Comparison of ENCODE assay signal across 27 mouse cellular contexts in genomic region chr13:105227126-105227525, GRCm38 (mm10).
"Had no signal": no experiment of that assay in that cellular context is flagged by ENCODE, and none has a peak within 500 bp of the region (broad histone marks: within the 10 kb centered on the region; RNA-seq: fewer than 3 reads in every experiment).

No protein-coding gene starts in this region.

- H3K9ac ChIP-seq: heart, embryonic 13.5 days; heart, embryonic 15.5 days; hindbrain, embryonic 13.5 days; hindbrain, embryonic 15.5 days; kidney, embryonic 15.5 days; limb, embryonic 13.5 days; liver, embryonic 13.5 days; liver, embryonic 15.5 days; liver, postnatal 0 days had no signal

- H3K27ac ChIP-seq: heart, adult 2 months; heart, embryonic 13.5 days; heart, embryonic 15.5 days; hindbrain, embryonic 13.5 days; hindbrain, embryonic 15.5 days; hindbrain, postnatal 0 days; kidney, embryonic 15.5 days; kidney, postnatal 0 days; limb, embryonic 13.5 days; liver, embryonic 13.5 days; liver, embryonic 15.5 days had no signal

- ATAC-seq: hindbrain, postnatal 0 days; intestine, embryonic 16.5 days; liver, postnatal 0 days had no signal

- H3K9me3 ChIP-seq: heart, embryonic 13.5 days; heart, embryonic 15.5 days; hindbrain, embryonic 13.5 days; hindbrain, embryonic 15.5 days; kidney, embryonic 15.5 days; limb, embryonic 13.5 days; liver, embryonic 13.5 days; liver, embryonic 15.5 days had no signal

- DNase-seq: gastrocnemius, postnatal 14 days; gastrocnemius, postnatal 36 days; heart, adult 11 months; heart, adult 2 months; heart, postnatal 14 days; heart, postnatal 36 days; kidney, adult 11 months; kidney, adult 2 months; kidney, adult 9 months; kidney, postnatal 14 days; kidney, postnatal 36 days; layer of hippocampus, postnatal 36 days; liver; liver, embryonic 13.5 days; liver, postnatal 0 days had no signal

- H3K4me1 ChIP-seq: heart, embryonic 13.5 days; hindbrain, embryonic 15.5 days; kidney, embryonic 15.5 days; liver, embryonic 13.5 days; liver, embryonic 15.5 days had no signal

- H3K36me3 ChIP-seq: heart, embryonic 13.5 days; heart, embryonic 15.5 days; hindbrain, embryonic 13.5 days; hindbrain, embryonic 15.5 days; kidney, embryonic 15.5 days; limb, embryonic 13.5 days; liver, embryonic 13.5 days; liver, embryonic 15.5 days had no signal

- H3K4me3 ChIP-seq: heart, adult 2 months; heart, embryonic 13.5 days; heart, embryonic 15.5 days; hindbrain, embryonic 13.5 days; hindbrain, embryonic 15.5 days; kidney, embryonic 15.5 days; limb, embryonic 13.5 days; liver, embryonic 13.5 days; liver, embryonic 15.5 days had no signal

- H3K27me3 ChIP-seq: heart, embryonic 13.5 days; heart, embryonic 15.5 days; hindbrain, embryonic 13.5 days; hindbrain, embryonic 15.5 days; kidney, embryonic 15.5 days; limb, embryonic 13.5 days; liver, embryonic 13.5 days; liver, embryonic 15.5 days had no signal

- H3K4me2 ChIP-seq: heart, embryonic 11.5 days; heart, embryonic 13.5 days; heart, embryonic 15.5 days; hindbrain, embryonic 13.5 days; hindbrain, embryonic 15.5 days; kidney, embryonic 15.5 days; limb, embryonic 13.5 days; liver, embryonic 11.5 days; liver, embryonic 13.5 days; liver, embryonic 15.5 days had no signal
